Mouse (Mus musculus): Measurements from ENCODE around the gene Gm13279. TPM values are rescaled to one million over a fixed set of nuclear protein-coding genes. Genes with fewer than 3 reads are reported as not detected.
A peak's percentile ranks its signal among the peaks of the same experiment; 100 is the strongest.

Gene Gm13279
- total and polyA plus RNA-seq, 2 experiments from 2014 or later = not detected

- DNase-seq (ENCODE audit: low spot score) (peak; percentile 21), ATAC-seq (ENCODE audit: low FRiP score) (no peak)
- WGBS = 53% methylated on average over 3 of the region's 3 CpGs
- H3K27me3 ChIP-seq (ENCODE audit: insufficient read depth, low read length) = no peaks in the 10 kb centered on the region
- H3K27ac ChIP-seq (ENCODE audit: low read depth, low read length) = no peak overlapping the region
- H3K4me2 ChIP-seq (ENCODE audit: low read depth, low read length, poor library complexity, severe bottlenecking) = no peak overlapping the region
- H3K4me1 ChIP-seq (ENCODE audit: insufficient read depth, low read length) = no peaks in the 10 kb centered on the region
- no peak overlapping the region for H3K4me3 ChIP-seq (ENCODE audit: low read depth, low read length)
- TF ChIP-seq CTCF (IDR thresholded peaks at IDR 0.05) = peak; percentile 71
- no peak overlapping the region for H3K9ac ChIP-seq (replicated peaks; ENCODE audit: low read length, poor library complexity, severe bottlenecking)
- H3K9me3 ChIP-seq (ENCODE audit: low read length) = no peaks in the 10 kb centered on the region
- no peaks in the 10 kb centered on the region for H3K36me3 ChIP-seq (ENCODE audit: insufficient read depth, low read length)
Measured at GRCm38 (mm10) chr4:88838828-88839227, 41.6 kb downstream of the Gm13279 start.

- ATAC-seq (ENCODE audit: low FRiP score) = no peak
- no peak overlapping the region for H3K9ac ChIP-seq (replicated peaks; ENCODE audit: low read length, poor library complexity, severe bottlenecking)
- WGBS = 86% methylated on average over 3 of the region's 3 CpGs
- no peaks in the 10 kb centered on the region for H3K9me3 ChIP-seq (ENCODE audit: low read length)
- no peak overlapping the region for H3K4me3 ChIP-seq (ENCODE audit: low read depth, low read length)
- no peaks in the 10 kb centered on the region for H3K36me3 ChIP-seq (ENCODE audit: insufficient read depth, low read length)
- TF ChIP-seq CTCF (IDR thresholded peaks at IDR 0.05) = no peak
- no peaks in the 10 kb centered on the region for H3K4me1 ChIP-seq (ENCODE audit: insufficient read depth, low read length)
- H3K27ac ChIP-seq (ENCODE audit: low read depth, low read length) = no peak overlapping the region
- DNase-seq (ENCODE audit: low spot score) = no peak
- H3K27me3 ChIP-seq (ENCODE audit: insufficient read depth, low read length) = no peaks in the 10 kb centered on the region
- H3K4me2 ChIP-seq (ENCODE audit: low read depth, low read length, poor library complexity, severe bottlenecking) = no peak overlapping the region
Measured at GRCm38 (mm10) chr4:88840058-88840457, 42.9 kb downstream of the Gm13279 start.

GRCm38 (mm10) chr4:88841438-88841911, 44.3 kb downstream of the Gm13279 start, which contains the start of gene Ifna4:
Ifna4 (plus strand) TSS chr4:88841861.
- no peak within 1 kb of the TSS for H3K9ac ChIP-seq (replicated peaks; ENCODE audit: low read length, poor library complexity, severe bottlenecking)
- ATAC-seq (ENCODE audit: low FRiP score) (no peak), DNase-seq (ENCODE audit: low spot score) (no peak)
- H3K4me3 ChIP-seq (ENCODE audit: low read depth, low read length) = no peak within 1 kb of the TSS
- no peak for TF ChIP-seq CTCF (IDR thresholded peaks at IDR 0.05)
- 41% methylated on average over 2 of the region's 2 CpGs for WGBS
- no peaks in the 10 kb centered on the region for H3K27me3 ChIP-seq (ENCODE audit: insufficient read depth, low read length)
- H3K4me1 ChIP-seq (ENCODE audit: insufficient read depth, low read length) = no peaks in the 10 kb centered on the region
- H3K9me3 ChIP-seq (ENCODE audit: low read length) = no peaks in the 10 kb centered on the region
- H3K27ac ChIP-seq (ENCODE audit: low read depth, low read length) = no peak within 1 kb of the TSS
- no peaks in the 10 kb centered on the region for H3K36me3 ChIP-seq (ENCODE audit: insufficient read depth, low read length)
- H3K4me2 ChIP-seq (ENCODE audit: low read depth, low read length, poor library complexity, severe bottlenecking) = no peak within 1 kb of the TSS

GRCm38 (mm10) chr4:88845334-88845733, 48.1 kb downstream of the Gm13279 start:
- Histone ChIP-seq H3K27ac (ENCODE audit: low read depth, low read length) (no peak overlapping the region), H3K27me3 (ENCODE audit: insufficient read depth, low read length) (no peaks in the 10 kb centered on the region), H3K4me2 (ENCODE audit: low read depth, low read length, poor library complexity, severe bottlenecking) (no peak overlapping the region), H3K4me1 (ENCODE audit: insufficient read depth, low read length) (no peaks in the 10 kb centered on the region), H3K9me3 (ENCODE audit: low read length) (no peaks in the 10 kb centered on the region), H3K36me3 (ENCODE audit: insufficient read depth, low read length) (no peaks in the 10 kb centered on the region), H3K4me3 (ENCODE audit: low read depth, low read length) (no peak overlapping the region), H3K9ac (replicated peaks; ENCODE audit: low read length, poor library complexity, severe bottlenecking) (no peak overlapping the region)
- WGBS = 55% methylated on average over 2 of the region's 2 CpGs
- ATAC-seq (ENCODE audit: low FRiP score) (no peak), DNase-seq (ENCODE audit: low spot score) (no peak)
- peak; percentile 42; the same call in 1 of the 2 replicates for TF ChIP-seq CTCF (IDR thresholded peaks at IDR 0.05)

Other genes with a start within 250 kb of the Gm13279 start
Only the 30 nearest of the 31 such genes appear.
- gene Ifna14, start 225.6 kb upstream of the Gm13279 start, total RNA-seq (2014; rRNA removed) = not detected in 2 replicates
- not detected in 2 replicates for gene Ifna14, start 225.6 kb upstream of the Gm13279 start, polyA plus RNA-seq (2015; fragmentation: Nextera tagmentation; extraction: Ambion mirVana)
- not detected in 2 replicates for gene Ifna9, start 205.0 kb upstream of the Gm13279 start, total RNA-seq (2014; rRNA removed)
- gene Ifna9, start 205.0 kb upstream of the Gm13279 start, polyA plus RNA-seq (2015; fragmentation: Nextera tagmentation; extraction: Ambion mirVana) = not detected in 2 replicates
- gene Ifna12, start 194.0 kb upstream of the Gm13279 start, total RNA-seq (2014; rRNA removed) = not detected in 2 replicates
- not detected in 2 replicates for gene Ifna12, start 194.0 kb upstream of the Gm13279 start, polyA plus RNA-seq (2015; fragmentation: Nextera tagmentation; extraction: Ambion mirVana)
- not detected in 2 replicates for gene C87499, start 163.0 kb upstream of the Gm13279 start, total RNA-seq (2014; rRNA removed)
- gene C87499, start 163.0 kb upstream of the Gm13279 start, polyA plus RNA-seq (2015; fragmentation: Nextera tagmentation; extraction: Ambion mirVana) = not detected in 2 replicates
- not detected in 2 replicates for gene Ifna13, start 152.9 kb upstream of the Gm13279 start, total RNA-seq (2014; rRNA removed)
- not detected in 2 replicates for gene Ifna13, start 152.9 kb upstream of the Gm13279 start, polyA plus RNA-seq (2015; fragmentation: Nextera tagmentation; extraction: Ambion mirVana)
- gene Ifna16, start 120.5 kb upstream of the Gm13279 start, total RNA-seq (2014; rRNA removed) = not detected in 2 replicates
- gene Ifna16, start 120.5 kb upstream of the Gm13279 start, polyA plus RNA-seq (2015; fragmentation: Nextera tagmentation; extraction: Ambion mirVana) = not detected in 2 replicates
- not detected in 2 replicates for gene Ifna2, start 113.5 kb upstream of the Gm13279 start, total RNA-seq (2014; rRNA removed)
- not detected in 2 replicates for gene Ifna2, start 113.5 kb upstream of the Gm13279 start, polyA plus RNA-seq (2015; fragmentation: Nextera tagmentation; extraction: Ambion mirVana)
- gene Ifnab, start 106.0 kb upstream of the Gm13279 start, total RNA-seq (2014; rRNA removed) = not detected in 2 replicates
- not detected in 2 replicates for gene Ifnab, start 106.0 kb upstream of the Gm13279 start, polyA plus RNA-seq (2015; fragmentation: Nextera tagmentation; extraction: Ambion mirVana)
- gene Gm26566, start 75.6 kb upstream of the Gm13279 start, total RNA-seq (2014; rRNA removed) = 0.71 TPM in 1 of 2 replicates, not detected in the other
- gene Gm26566, start 75.6 kb upstream of the Gm13279 start, polyA plus RNA-seq (2015; fragmentation: Nextera tagmentation; extraction: Ambion mirVana) = 0.49 and 1.3 TPM in 2 replicates
- 148 and 172 TPM in 2 replicates for gene Klhl9, start 74.9 kb upstream of the Gm13279 start, total RNA-seq (2014; rRNA removed)
- 77.6 and 82.5 TPM in 2 replicates for gene Klhl9, start 74.9 kb upstream of the Gm13279 start, polyA plus RNA-seq (2015; fragmentation: Nextera tagmentation; extraction: Ambion mirVana)
- gene Gm13271, start 42.5 kb upstream of the Gm13279 start, total RNA-seq (2014; rRNA removed) = not detected in 2 replicates
- not detected in 2 replicates for gene Gm13271, start 42.5 kb upstream of the Gm13279 start, polyA plus RNA-seq (2015; fragmentation: Nextera tagmentation; extraction: Ambion mirVana)
- gene Gm13283, start 37.3 kb upstream of the Gm13279 start, total RNA-seq (2014; rRNA removed) = not detected in 2 replicates
- gene Gm13283, start 37.3 kb upstream of the Gm13279 start, polyA plus RNA-seq (2015; fragmentation: Nextera tagmentation; extraction: Ambion mirVana) = not detected in 2 replicates
- gene Gm13290, start 23.6 kb upstream of the Gm13279 start, total RNA-seq (2014; rRNA removed) = not detected in 2 replicates
- gene Gm13290, start 23.6 kb upstream of the Gm13279 start, polyA plus RNA-seq (2015; fragmentation: Nextera tagmentation; extraction: Ambion mirVana) = not detected in 2 replicates
- gene Gm13289, start 20.5 kb upstream of the Gm13279 start, total RNA-seq (2014; rRNA removed) = not detected in 2 replicates
- gene Gm13289, start 20.5 kb upstream of the Gm13279 start, polyA plus RNA-seq (2015; fragmentation: Nextera tagmentation; extraction: Ambion mirVana) = not detected in 2 replicates
- gene Gm13272, start 17.5 kb upstream of the Gm13279 start, total RNA-seq (2014; rRNA removed) = not detected in 2 replicates
- not detected in 2 replicates for gene Gm13272, start 17.5 kb upstream of the Gm13279 start, polyA plus RNA-seq (2015; fragmentation: Nextera tagmentation; extraction: Ambion mirVana)
- not detected in 2 replicates for gene Ifnz, start 15.3 kb upstream of the Gm13279 start, total RNA-seq (2014; rRNA removed)
- gene Ifnz, start 15.3 kb upstream of the Gm13279 start, polyA plus RNA-seq (2015; fragmentation: Nextera tagmentation; extraction: Ambion mirVana) = not detected in 2 replicates
- not detected in 2 replicates for gene Gm13276, start 11.7 kb upstream of the Gm13279 start, total RNA-seq (2014; rRNA removed)
- not detected in 2 replicates for gene Gm13276, start 11.7 kb upstream of the Gm13279 start, polyA plus RNA-seq (2015; fragmentation: Nextera tagmentation; extraction: Ambion mirVana)
- not detected in 2 replicates for gene Gm13277, start 8.8 kb upstream of the Gm13279 start, total RNA-seq (2014; rRNA removed)
- not detected in 2 replicates for gene Gm13277, start 8.8 kb upstream of the Gm13279 start, polyA plus RNA-seq (2015; fragmentation: Nextera tagmentation; extraction: Ambion mirVana)
- not detected in 2 replicates for gene Gm13278, start 5.8 kb upstream of the Gm13279 start, total RNA-seq (2014; rRNA removed)
- gene Gm13278, start 5.8 kb upstream of the Gm13279 start, polyA plus RNA-seq (2015; fragmentation: Nextera tagmentation; extraction: Ambion mirVana) = not detected in 2 replicates
- gene Gm13275, start 2.9 kb upstream of the Gm13279 start, total RNA-seq (2014; rRNA removed) = not detected in 2 replicates
- not detected in 2 replicates for gene Gm13275, start 2.9 kb upstream of the Gm13279 start, polyA plus RNA-seq (2015; fragmentation: Nextera tagmentation; extraction: Ambion mirVana)
- gene Gm13285, start 2.3 kb downstream of the Gm13279 start, total RNA-seq (2014; rRNA removed) = not detected in 2 replicates
- gene Gm13285, start 2.3 kb downstream of the Gm13279 start, polyA plus RNA-seq (2015; fragmentation: Nextera tagmentation; extraction: Ambion mirVana) = not detected in 2 replicates
- not detected in 2 replicates for gene Gm13287, start 5.9 kb downstream of the Gm13279 start, total RNA-seq (2014; rRNA removed)
- not detected in 2 replicates for gene Gm13287, start 5.9 kb downstream of the Gm13279 start, polyA plus RNA-seq (2015; fragmentation: Nextera tagmentation; extraction: Ambion mirVana)
- not detected in 2 replicates for gene Gm13288, start 8.1 kb downstream of the Gm13279 start, total RNA-seq (2014; rRNA removed)
- not detected in 2 replicates for gene Gm13288, start 8.1 kb downstream of the Gm13279 start, polyA plus RNA-seq (2015; fragmentation: Nextera tagmentation; extraction: Ambion mirVana)
- not detected in 2 replicates for gene Ifna7, start 18.8 kb downstream of the Gm13279 start, total RNA-seq (2014; rRNA removed)
- not detected in 2 replicates for gene Ifna7, start 18.8 kb downstream of the Gm13279 start, polyA plus RNA-seq (2015; fragmentation: Nextera tagmentation; extraction: Ambion mirVana)
- not detected in 2 replicates for gene Ifna11, start 22.6 kb downstream of the Gm13279 start, total RNA-seq (2014; rRNA removed)
- not detected in 2 replicates for gene Ifna11, start 22.6 kb downstream of the Gm13279 start, polyA plus RNA-seq (2015; fragmentation: Nextera tagmentation; extraction: Ambion mirVana)
- not detected in 2 replicates for gene Ifna6, start 30.0 kb downstream of the Gm13279 start, total RNA-seq (2014; rRNA removed)
- not detected in 2 replicates for gene Ifna6, start 30.0 kb downstream of the Gm13279 start, polyA plus RNA-seq (2015; fragmentation: Nextera tagmentation; extraction: Ambion mirVana)
- gene Ifna5, start 38.1 kb downstream of the Gm13279 start, total RNA-seq (2014; rRNA removed) = not detected in 2 replicates
- gene Ifna5, start 38.1 kb downstream of the Gm13279 start, polyA plus RNA-seq (2015; fragmentation: Nextera tagmentation; extraction: Ambion mirVana) = not detected in 2 replicates
- gene Ifna4, start 44.5 kb downstream of the Gm13279 start, total RNA-seq (2014; rRNA removed) = not detected in 2 replicates
- gene Ifna4, start 44.5 kb downstream of the Gm13279 start, polyA plus RNA-seq (2015; fragmentation: Nextera tagmentation; extraction: Ambion mirVana) = not detected in 2 replicates
- gene Ifna1, start 52.7 kb downstream of the Gm13279 start, total RNA-seq (2014; rRNA removed) = not detected in 2 replicates
- gene Ifna1, start 52.7 kb downstream of the Gm13279 start, polyA plus RNA-seq (2015; fragmentation: Nextera tagmentation; extraction: Ambion mirVana) = not detected in 2 replicates
- not detected in 2 replicates for gene Ifne, start 82.8 kb downstream of the Gm13279 start, total RNA-seq (2014; rRNA removed)
- not detected in 2 replicates for gene Ifne, start 82.8 kb downstream of the Gm13279 start, polyA plus RNA-seq (2015; fragmentation: Nextera tagmentation; extraction: Ambion mirVana)

Measured in midbrain, postnatal 0 days (tissue).